Mouse (Mus musculus) erythroid progenitor cell, adult 5-6 weeks (primary cell): ENCODE data around the gene Aimp1. TPM values are rescaled to one million over a fixed set of nuclear protein-coding genes. Genes with fewer than 3 reads are reported as not detected.

Experiments
- total RNA-seq, 2 experiments: library from RNA; stranded (forward) in 1 of 2; stranded (reverse) in 1 of 2; fragments of 150-400 nt in 1 of 2; fragments of 186-747, 209-891 nt in 1 of 2; gene quantifications; 2 replicates each; pipeline versions ENCODE4 v1.2.3 to v1.2.4; 2015 to 2017; ENCODE audit warnings: low replicate concordance in 2 of 2

Gene Aimp1
- total RNA-seq, 2 experiments from 2014 or later: 16.0 to 35.6 TPM

Other genes with a start within 250 kb of the Aimp1 start
- gene Gimd1, start 54.5 kb downstream of the Aimp1 start, total RNA-seq (2015; ENCODE audit: low replicate concordance): not detected in 2 replicates
- not detected in 2 replicates for gene Gimd1, start 54.5 kb downstream of the Aimp1 start, total RNA-seq (2017; ENCODE audit: low replicate concordance)
- 7.1 and 11.2 TPM in 2 replicates for gene Tbck, start 226 bp downstream of the Aimp1 start, total RNA-seq (2015; ENCODE audit: low replicate concordance)
- gene Tbck, start 226 bp downstream of the Aimp1 start, total RNA-seq (2017; ENCODE audit: low replicate concordance): 5.4 and 8.0 TPM in 2 replicates